Mouse (Mus musculus): ENCODE measurements around the gene Bmpr2.

Gene Bmpr2

GRCm38 (mm10) chr1:59763164-59763768 is at the start of gene Bmpr2:
Gene Bmpr2 (plus strand): TSS chr1:59763400.
- peak; percentile 90 for DNase-seq (ENCODE audit: low read depth)

- DNase-seq (ENCODE audit: low read depth) = peak; percentile 68
These were observed 43.3 kb upstream of the Bmpr2 start for GRCm38 (mm10) chr1:59719900-59720299.

- no peak for DNase-seq (ENCODE audit: low read depth)
These were observed 37.5 kb upstream of the Bmpr2 start for GRCm38 (mm10) chr1:59725661-59726060.

DNA sequence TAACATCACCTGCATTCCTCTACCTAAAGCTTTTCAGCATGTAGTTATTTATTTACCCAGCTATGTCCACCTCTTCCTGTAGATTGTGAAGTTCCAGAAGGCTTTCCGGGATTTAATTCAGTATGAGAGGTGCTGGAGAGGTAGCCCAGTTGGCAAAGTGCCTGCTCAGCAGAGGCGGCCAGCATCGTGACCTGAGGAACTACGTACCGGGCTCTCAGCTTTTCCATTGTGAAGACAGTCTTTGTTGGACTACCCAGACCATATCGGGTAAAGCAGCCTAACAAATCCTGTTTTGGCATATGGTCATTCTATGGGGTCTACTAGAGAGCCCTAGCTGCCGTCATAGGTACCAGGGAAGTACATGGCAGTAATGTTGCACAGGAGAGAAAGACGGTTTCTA is 33.1 kb upstream of the Bmpr2 start:
- DNase-seq (ENCODE audit: low read depth) = no peak

- DNase-seq (ENCODE audit: low read depth) = no peak
These were observed 32.5 kb upstream of the Bmpr2 start for GRCm38 (mm10) chr1:59730737-59731136.

DNA sequence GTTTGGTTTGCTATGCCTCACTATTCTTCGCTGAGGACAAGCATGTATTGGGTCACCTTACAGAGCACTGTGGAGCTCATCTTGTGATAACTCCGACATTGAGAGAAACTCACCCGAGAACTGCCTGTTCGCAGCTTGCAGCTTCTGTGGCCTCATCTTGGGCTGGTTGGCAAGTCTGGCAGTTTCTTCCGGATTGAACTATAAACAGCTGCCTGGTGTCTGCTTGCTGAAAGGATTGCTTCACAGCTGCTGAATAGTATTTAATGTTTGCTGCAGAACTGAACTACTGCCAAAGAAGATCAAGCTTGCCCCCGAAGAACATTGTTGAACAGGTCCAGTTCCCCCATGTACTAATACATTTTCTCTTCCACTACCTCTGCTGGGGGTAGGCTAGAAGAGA is 29.1 kb upstream of the Bmpr2 start:
- no peak for DNase-seq (ENCODE audit: low read depth)

DNA sequence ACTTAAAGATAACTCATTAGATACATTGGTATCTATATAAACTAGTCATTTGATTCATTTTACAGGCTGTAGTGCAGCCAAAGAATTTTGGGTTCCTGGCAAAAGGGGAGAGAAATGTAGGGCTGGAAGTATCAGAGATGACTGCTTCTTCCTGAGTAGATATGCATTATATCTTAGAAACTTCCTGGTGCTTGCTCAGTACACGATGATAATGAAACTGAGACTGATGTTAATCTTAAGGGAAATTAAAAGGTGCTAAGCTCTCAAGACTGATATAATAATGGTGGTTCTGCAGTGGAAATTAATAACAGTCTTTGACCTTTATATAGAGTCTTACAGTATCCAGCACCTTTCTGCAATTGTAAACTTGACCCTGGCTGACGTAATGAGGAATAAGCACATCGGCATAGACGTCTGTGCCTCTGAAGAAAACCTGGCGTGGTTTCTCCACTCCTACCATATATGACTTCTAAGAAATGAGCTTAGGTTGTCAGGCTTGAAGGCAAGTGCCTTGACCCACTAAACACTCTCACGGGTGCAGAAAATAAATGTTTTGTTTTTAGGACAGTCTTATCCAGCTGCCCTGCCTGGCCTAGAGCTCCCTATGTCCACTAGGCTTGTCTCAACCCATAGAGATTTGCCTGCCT is 24.3 kb upstream of the Bmpr2 start:
- peak; percentile 22 for DNase-seq (ENCODE audit: low read depth)

GRCm38 (mm10) chr1:59739577-59740354 is 23.4 kb upstream of the Bmpr2 start:
- no peak for DNase-seq (ENCODE audit: low read depth)

DNA sequence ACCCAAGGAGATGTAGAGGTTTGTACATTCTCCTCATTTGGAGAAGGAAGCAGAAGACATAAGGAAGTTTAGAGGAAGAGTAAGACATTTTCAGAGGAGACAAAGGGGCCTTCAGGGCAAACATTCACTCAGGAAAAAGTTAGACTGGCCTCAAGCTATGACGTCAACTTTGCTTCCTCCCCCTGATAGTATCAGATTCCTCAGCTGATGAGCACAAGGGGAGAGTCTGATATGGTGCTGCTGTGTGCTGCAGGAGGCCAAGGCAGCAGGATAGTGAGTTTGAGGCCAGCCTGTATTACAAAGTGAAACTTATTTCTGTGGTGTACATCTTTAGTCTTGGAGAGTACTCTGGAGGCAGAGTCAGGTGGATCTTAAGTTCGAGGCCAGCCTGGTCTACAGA is 14.2 kb upstream of the Bmpr2 start:
- DNase-seq (ENCODE audit: low read depth) = no peak

DNA sequence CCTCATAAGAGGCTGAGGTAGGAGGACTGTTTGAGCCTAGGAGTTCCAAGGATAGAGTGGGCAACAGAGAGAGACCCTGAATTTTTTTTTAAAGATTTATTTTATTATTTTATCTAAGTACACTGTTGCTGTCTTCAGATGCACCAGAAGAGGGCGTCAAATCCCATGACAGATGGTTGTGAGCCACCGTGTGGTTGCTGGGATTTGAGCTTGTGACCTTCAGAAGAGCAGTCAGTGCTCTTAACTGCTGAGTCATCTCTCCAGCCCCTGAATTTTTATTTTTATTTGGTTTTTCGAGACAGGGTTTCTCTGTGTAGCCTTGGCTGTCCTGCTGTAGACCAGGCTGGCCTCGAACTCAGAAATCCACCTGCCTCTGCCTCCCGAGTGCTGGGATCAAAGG is 13.5 kb upstream of the Bmpr2 start:
- DNase-seq (ENCODE audit: low read depth) = peak; percentile 40

- no peak for DNase-seq (ENCODE audit: low read depth)
These were observed 7.9 kb upstream of the Bmpr2 start for GRCm38 (mm10) chr1:59755298-59755697.

- peak; percentile 38 for DNase-seq (ENCODE audit: low read depth)
These were observed 4.9 kb upstream of the Bmpr2 start for GRCm38 (mm10) chr1:59758325-59758724.

GRCm38 (mm10) chr1:59762208-59762607 is 992 bp upstream of the Bmpr2 start:
- peak; percentile 85 for DNase-seq (ENCODE audit: low read depth)

GRCm38 (mm10) chr1:59762651-59763163 is 493 bp upstream of the Bmpr2 start:
- DNase-seq (ENCODE audit: low read depth) = peak; percentile 78

- DNase-seq (ENCODE audit: low read depth) = peak; percentile 67
These were observed 616 bp downstream of the Bmpr2 start for GRCm38 (mm10) chr1:59763781-59764251.

DNA sequence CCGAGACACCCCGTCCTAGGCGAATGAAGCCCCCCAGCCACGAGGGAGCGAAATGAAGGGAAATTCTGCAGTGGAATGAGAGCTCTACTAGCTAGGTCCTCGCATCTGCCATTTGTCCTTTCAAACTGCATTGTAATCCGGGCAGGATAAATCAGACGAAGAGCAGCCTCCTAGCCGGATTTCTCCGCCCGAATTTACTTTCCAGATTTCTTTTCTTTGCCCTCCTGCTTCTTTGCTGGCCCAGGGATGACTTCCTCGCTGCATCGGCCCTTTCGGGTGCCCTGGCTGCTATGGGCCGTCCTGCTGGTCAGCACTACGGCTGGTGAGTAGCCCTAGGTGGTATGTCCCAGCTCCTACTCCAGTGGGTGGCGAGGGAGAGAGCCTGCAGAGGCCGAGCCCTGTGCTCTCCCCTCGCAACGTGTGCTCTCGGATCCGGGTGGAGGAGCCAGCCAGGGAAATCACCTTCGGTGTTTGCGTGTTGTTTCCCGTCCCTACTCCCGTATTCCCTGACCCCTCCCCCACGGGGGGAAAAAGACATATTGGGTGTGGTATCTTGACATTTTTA is 1.3 kb downstream of the Bmpr2 start:
- DNase-seq (ENCODE audit: low read depth) = peak; percentile 60

- DNase-seq (ENCODE audit: low read depth) = peak; percentile 41
These were observed 2.1 kb downstream of the Bmpr2 start for GRCm38 (mm10) chr1:59765279-59765678.

GRCm38 (mm10) chr1:59766626-59767025 is 3.4 kb downstream of the Bmpr2 start:
- peak; percentile 22 for DNase-seq (ENCODE audit: low read depth)

DNA sequence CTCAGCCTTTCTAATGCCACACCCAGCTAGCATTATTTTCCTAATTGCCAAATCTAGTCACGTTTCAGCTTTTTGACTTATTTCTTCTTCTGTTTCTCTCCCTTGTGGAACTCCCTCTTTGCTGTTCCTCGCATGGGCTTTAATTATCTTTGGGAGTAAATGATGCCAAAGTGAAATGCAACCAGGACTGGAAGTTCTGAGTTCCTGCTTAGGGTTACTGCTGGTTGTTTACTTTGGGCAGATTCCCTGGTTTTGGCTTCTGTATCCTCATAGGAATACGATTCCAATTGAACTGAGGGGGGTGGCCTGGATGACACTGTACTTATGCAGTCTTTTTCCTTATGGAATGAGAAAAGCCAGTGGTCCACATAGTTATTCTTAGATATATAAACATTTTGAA is 8.7 kb downstream of the Bmpr2 start:
- DNase-seq (ENCODE audit: low read depth) = no peak

- DNase-seq (ENCODE audit: low read depth) = no peak
These were observed 17.9 kb downstream of the Bmpr2 start for GRCm38 (mm10) chr1:59781080-59781479.

DNA sequence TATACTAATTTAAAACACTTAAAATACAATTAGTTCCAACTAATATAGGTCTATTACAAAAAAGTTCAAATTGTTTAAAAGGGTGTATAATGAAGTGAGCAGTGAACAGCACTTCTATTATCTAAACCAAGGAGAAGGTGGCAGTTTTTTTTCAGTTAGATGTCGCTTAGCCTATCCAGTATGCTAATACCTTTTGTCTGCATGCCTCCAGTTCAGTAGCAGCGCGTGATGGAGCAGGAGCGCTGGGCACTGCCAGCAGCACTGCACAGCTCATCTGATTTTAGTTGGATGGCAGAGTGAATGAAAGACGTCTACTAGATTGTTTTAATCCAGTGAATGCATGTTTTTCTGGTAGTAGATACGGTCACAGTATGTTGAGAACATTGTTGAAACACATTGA is 25.8 kb downstream of the Bmpr2 start:
- DNase-seq (ENCODE audit: low read depth) = no peak

DNA sequence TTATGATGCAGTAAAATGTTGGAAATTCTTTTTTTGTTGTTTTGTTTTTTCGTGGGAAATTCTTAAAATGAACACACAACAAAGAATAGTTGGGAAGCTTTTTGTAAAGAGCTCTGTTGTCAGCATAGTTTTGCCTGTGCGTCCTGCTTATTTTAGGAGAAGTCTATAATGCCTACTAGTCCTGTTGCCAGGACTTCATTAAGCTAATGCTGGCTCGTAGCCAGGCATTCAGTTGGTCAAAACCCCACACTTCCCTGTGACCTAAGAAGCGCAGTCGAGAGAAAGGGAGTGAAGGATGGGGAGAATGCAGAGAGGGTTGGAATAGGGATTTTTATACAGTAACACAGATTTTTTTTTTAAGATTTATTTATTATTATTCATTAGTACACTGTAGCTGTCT is 26.5 kb downstream of the Bmpr2 start:
- DNase-seq (ENCODE audit: low read depth) = no peak

GRCm38 (mm10) chr1:59795336-59795735 is 32.1 kb downstream of the Bmpr2 start:
- DNase-seq (ENCODE audit: low read depth) = no peak
